Mouse (Mus musculus) intestine, embryonic 16.5 days (tissue): ENCODE results near the gene Tnfsf11. TPM values are rescaled to one million over a fixed set of nuclear protein-coding genes. Genes with fewer than 3 reads are reported as not detected.

Experiments used
- ATAC-seq: fragments of 200-750 bp; cut with Nextera tagmentation; 2 replicates; pipeline ENCODE4 v1.8.0; 2017; ENCODE audit warnings: moderate TSS enrichment, moderate library complexity
- H3K27ac ChIP-seq: fragments of 300-500 bp; sonication (generic); 2 replicates; pipeline ENCODE4 v1.5.1; 2014; ENCODE audit warnings: mild to moderate bottlenecking, low read length
- H3K27me3 ChIP-seq: fragments of 300-500 bp; sonication (generic); replicated peaks from 2 replicates; pipeline ENCODE4 v1.6.1; 2014; ENCODE audit warnings: low read length, control low read depth, mixed read lengths; ENCODE audit not compliant: control insufficient read depth, insufficient read depth
- H3K36me3 ChIP-seq: fragments of 300-500 bp; sonication (generic); 2 replicates; pipeline ENCODE4 v1.6.1; 2014; ENCODE audit warnings: low read length, control low read depth; ENCODE audit not compliant: control insufficient read depth, insufficient read depth
- H3K4me1 ChIP-seq: fragments of 300-500 bp; sonication (generic); 2 replicates; pipeline ENCODE4 v1.6.1; 2014; ENCODE audit warnings: low read length, control low read depth, mixed read lengths; ENCODE audit not compliant: control insufficient read depth, insufficient read depth
- H3K4me2 ChIP-seq: fragments of 300-500 bp; sonication (generic); 2 replicates; pipeline ENCODE4 v1.6.1; 2014; ENCODE audit warnings: low read depth, low read length, control low read depth
- H3K4me3 ChIP-seq: fragments of 300-500 bp; sonication (generic); 2 replicates; pipeline ENCODE4 v1.5.1; 2014; ENCODE audit warnings: mild to moderate bottlenecking, low read length
- H3K9ac ChIP-seq: fragments of 300-500 bp; sonication (generic); 2 replicates; pipeline ENCODE4 v1.6.1; 2014; ENCODE audit warnings: low read depth, low read length
- H3K9me3 ChIP-seq: fragments of 300-500 bp; sonication (generic); 2 replicates; pipeline ENCODE4 v1.6.1; 2016; ENCODE audit warnings: low read length, control low read depth; ENCODE audit not compliant: control insufficient read depth
- WGBS: fragments of 180-500 bp; shearing (Covaris S2); extraction: QIAGEN DNeasy Blood & Tissue Kit; methylation state at CpG from one replicate; pipeline ENCODE4 v1.1.7; 2014; 5-methylcytosine and 5-hydroxymethylcytosine counted together
- microRNA-seq: library from miRNA; unstranded; fragments of <30 nt; microRNA quantifications from one replicate; pipeline ENCODE4, GENCODE M21; 2016
- polyA plus RNA-seq: library from polyadenylated mRNA; unstranded; fragments of >200 nt; fragmentation: Nextera tagmentation; extraction: Ambion mirVana; gene quantifications from 2 replicates; pipeline ENCODE4 v1.2.1, GENCODE M21; 2015

Gene Tnfsf11
- polyA plus RNA-seq, 1 experiment from 2014 or later: 0.33 TPM

- Histone ChIP-seq H3K4me3 (no peak overlapping the region), H3K4me2 (no peak overlapping the region), H3K27me3 (no peaks in the 10 kb centered on the region), H3K9me3 (no peaks in the 10 kb centered on the region), H3K36me3 (no peaks in the 10 kb centered on the region), H3K4me1 (no peaks in the 10 kb centered on the region), H3K9ac (no peak overlapping the region), H3K27ac (no peak overlapping the region)
- 51% methylated on average over 4 of the region's 4 CpGs for WGBS
- ATAC-seq: no peak
Observed at GRCm38 (mm10) chr14:78236144-78236543, 71.7 kb downstream of the Tnfsf11 start.

GRCm38 (mm10) chr14:78235296-78235695 is 72.5 kb downstream of the Tnfsf11 start:
- H3K9ac ChIP-seq: no peak overlapping the region
- no peaks in the 10 kb centered on the region for H3K36me3 ChIP-seq
- no peak overlapping the region for H3K4me2 ChIP-seq
- H3K27ac ChIP-seq: no peak overlapping the region
- ATAC-seq: no peak
- 62% methylated on average over 3 of the region's 3 CpGs for WGBS
- no peaks in the 10 kb centered on the region for H3K4me1 ChIP-seq
- no peak overlapping the region for H3K4me3 ChIP-seq
- no peaks in the 10 kb centered on the region for H3K9me3 ChIP-seq
- H3K27me3 ChIP-seq: no peaks in the 10 kb centered on the region

GRCm38 (mm10) chr14:78229012-78229411 is 78.8 kb downstream of the Tnfsf11 start:
- no peak for ATAC-seq
- Histone ChIP-seq H3K36me3 (no peaks in the 10 kb centered on the region), H3K4me1 (no peaks in the 10 kb centered on the region), H3K4me3 (no peak overlapping the region), H3K9me3 (no peaks in the 10 kb centered on the region), H3K4me2 (no peak overlapping the region), H3K27ac (no peak overlapping the region), H3K9ac (no peak overlapping the region), H3K27me3 (no peaks in the 10 kb centered on the region)
- whole genome bisulfite sequencing: 63% methylated on average over 4 of the region's 4 CpGs

Small RNAs within 50 kb of the gene (microRNA-seq; reads per million reads assigned to microRNA genes)
- not detected for gene Gm23652

Other genes with a start within 250 kb of the Tnfsf11 start
- gene Fam216b, start 219.0 kb downstream of the Tnfsf11 start, polyA plus RNA-seq: not detected in 2 replicates
- gene Akap11, start 228.8 kb upstream of the Tnfsf11 start, polyA plus RNA-seq: 12.1 and 12.3 TPM in 2 replicates